Mouse (Mus musculus) C2C12 (cell line): Measurements from ENCODE around the gene Bco1. TPM values are rescaled to one million over a fixed set of nuclear protein-coding genes. Genes with fewer than 3 reads are reported as not detected.
A peak's percentile ranks its signal among the peaks of the same experiment; 100 is the strongest.

Source experiments
- H3K27me3 ChIP-seq: one replicate; pipeline ENCODE4 v1.6.1; 2011; ENCODE audit not compliant: control insufficient read depth, insufficient read depth, insufficient read length
- H3K36me3 ChIP-seq: one replicate; pipeline ENCODE4 v1.6.1; 2011; ENCODE audit not compliant: control insufficient read depth, insufficient read depth
- H3K4me3 ChIP-seq: one replicate; pipeline ENCODE4 v1.5.1; 2011; ENCODE audit warnings: mild to moderate bottlenecking, control low read depth; ENCODE audit not compliant: poor library complexity, insufficient read depth, severe bottlenecking
- H3K79me2 ChIP-seq: one replicate; pipeline ENCODE4 v1.6.1; 2011; ENCODE audit not compliant: control insufficient read depth, insufficient read depth
- H3K79me3 ChIP-seq: one replicate; pipeline ENCODE4 v1.6.1; 2011; ENCODE audit warnings: low read depth, control low read depth
- H3ac ChIP-seq: one replicate; pipeline ENCODE3; 2011; ENCODE audit warnings: low read depth; ENCODE audit not compliant: control insufficient read depth, insufficient read length
- CEBPB ChIP-seq: IDR thresholded peaks from one replicate; pipeline ENCODE4 v1.6.1; 2011; ENCODE audit warnings: low read depth, mild to moderate bottlenecking, control low read depth, moderate library complexity
- CTCF ChIP-seq: IDR thresholded peaks from one replicate; pipeline ENCODE4 v1.5.1; 2011; ENCODE audit not compliant: control insufficient read depth, insufficient read depth, insufficient read length
- FOSL1 ChIP-seq: IDR thresholded peaks from one replicate; pipeline ENCODE4 v1.8.0; 2011; ENCODE audit warnings: mild to moderate bottlenecking, low read length; ENCODE audit not compliant: poor library complexity, insufficient read depth, severe bottlenecking
- MAX ChIP-seq: IDR thresholded peaks from one replicate; pipeline ENCODE4 v1.6.1; 2011; ENCODE audit warnings: mild to moderate bottlenecking, control low read depth
- MYOD1 ChIP-seq: IDR thresholded peaks from one replicate; pipeline ENCODE4 v1.6.1; 2011; ENCODE audit warnings: low read depth; ENCODE audit not compliant: control insufficient read depth, insufficient read length
- MYOG ChIP-seq: IDR thresholded peaks from one replicate; pipeline ENCODE4 v1.6.1; 2011; ENCODE audit not compliant: control insufficient read depth, insufficient read length; ENCODE audit errors: extremely low read depth
- USF1 ChIP-seq: IDR thresholded peaks from one replicate; pipeline ENCODE4 v1.6.1; 2011; ENCODE audit warnings: low read depth, mild to moderate bottlenecking, control low read depth, moderate library complexity
- polyA plus RNA-seq: library from polyadenylated mRNA; unstranded; fragments of >200 nt; fragmentation: generic; extraction: Trizol; gene quantifications from one replicate; pipeline ENCODE4 v1.2.1, GENCODE M21; 2012; ENCODE audit warnings: missing spikeins

The Bco1 gene
- polyA plus RNA-seq, 1 experiment, result not detected

DNA sequence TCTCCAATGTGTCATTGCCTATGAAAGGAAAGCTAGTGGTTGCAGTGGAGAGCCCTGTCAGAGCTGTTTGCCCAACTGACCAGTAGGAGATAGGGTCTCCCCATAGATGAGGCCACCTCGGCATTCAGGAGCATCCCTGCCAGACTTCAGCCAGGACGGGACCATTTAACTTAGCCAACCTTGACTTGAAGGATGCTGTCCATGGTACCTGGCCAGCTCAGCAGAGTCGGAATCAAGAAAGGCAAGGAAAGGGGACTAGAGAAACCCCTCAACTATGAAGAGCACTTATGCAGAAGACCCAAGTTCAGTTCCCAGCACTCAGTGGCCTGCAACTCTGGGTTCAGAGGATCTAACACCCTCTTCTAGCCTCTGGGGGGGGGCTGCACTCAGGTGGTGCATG, 78.0 kb downstream of the Bco1 start:
- H3K79me3 ChIP-seq, result peaks cover 3% of the 10 kb centered on the region
- no peaks in the 10 kb centered on the region for H3K79me2 ChIP-seq
- no peak for TF ChIP-seq MAX
- no peak for TF ChIP-seq MYOD1
- no peak for TF ChIP-seq CTCF
- TF ChIP-seq FOSL1, result no peak
- no peak for TF ChIP-seq CEBPB
- no peak for TF ChIP-seq USF1
- no peak for TF ChIP-seq MYOG
- H3K4me3 ChIP-seq, result no peak overlapping the region
- no peaks in the 10 kb centered on the region for H3K36me3 ChIP-seq
- H3ac ChIP-seq, result no peak overlapping the region
- no peaks in the 10 kb centered on the region for H3K27me3 ChIP-seq

DNA sequence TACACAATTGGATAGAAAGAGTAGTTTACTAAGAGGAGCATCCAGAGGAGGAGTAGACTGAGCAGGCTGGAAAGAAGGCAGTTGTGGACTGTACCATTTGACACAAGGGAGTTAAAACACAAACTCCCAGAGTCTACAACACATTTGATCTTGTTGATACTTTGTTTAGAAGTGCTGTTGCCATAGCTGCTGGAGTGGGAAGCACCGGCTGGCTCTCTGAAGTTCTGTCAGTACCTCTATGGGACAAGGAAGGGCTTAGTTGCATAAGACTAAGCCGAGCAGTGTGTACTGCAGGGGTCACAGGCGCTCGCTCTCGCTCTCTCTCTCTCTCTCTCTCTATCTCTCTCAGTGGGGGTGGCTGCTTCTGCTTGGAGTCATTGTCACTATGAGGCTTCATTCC, 78.9 kb downstream of the Bco1 start:
- no peak overlapping the region for H3ac ChIP-seq
- H3K36me3 ChIP-seq, result no peaks in the 10 kb centered on the region
- H3K79me3 ChIP-seq, result peaks cover 3% of the 10 kb centered on the region
- no peak for TF ChIP-seq FOSL1
- no peak for TF ChIP-seq CEBPB
- no peak for TF ChIP-seq MYOD1
- no peak for TF ChIP-seq CTCF
- no peak for TF ChIP-seq USF1
- no peak for TF ChIP-seq MYOG
- no peak for TF ChIP-seq MAX
- peaks cover 2% of the 10 kb centered on the region for H3K79me2 ChIP-seq
- no peak overlapping the region for H3K4me3 ChIP-seq
- no peaks in the 10 kb centered on the region for H3K27me3 ChIP-seq

DNA sequence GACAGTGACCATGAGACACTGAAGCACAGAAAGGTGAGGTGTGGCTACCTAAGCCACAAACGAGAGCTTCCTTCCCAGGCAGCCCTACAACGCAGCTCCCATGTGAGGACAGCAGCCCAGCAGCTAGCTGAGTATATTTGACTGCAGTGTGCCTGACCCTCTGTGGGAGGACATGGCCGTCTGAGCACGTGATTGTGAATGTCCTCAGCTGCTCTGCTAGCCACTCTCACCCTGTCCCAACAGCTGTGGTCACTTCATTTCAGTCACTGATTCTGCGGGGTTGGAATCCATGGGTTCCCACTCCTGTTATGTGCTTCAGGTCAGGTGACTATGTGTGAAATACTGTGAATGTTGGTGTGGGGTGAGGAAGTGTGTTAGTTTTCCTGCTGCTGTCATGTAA, 80.7 kb downstream of the Bco1 start:
- no peak for TF ChIP-seq MYOG
- no peak for TF ChIP-seq USF1
- no peak for TF ChIP-seq FOSL1
- no peak overlapping the region for H3K4me3 ChIP-seq

DNA sequence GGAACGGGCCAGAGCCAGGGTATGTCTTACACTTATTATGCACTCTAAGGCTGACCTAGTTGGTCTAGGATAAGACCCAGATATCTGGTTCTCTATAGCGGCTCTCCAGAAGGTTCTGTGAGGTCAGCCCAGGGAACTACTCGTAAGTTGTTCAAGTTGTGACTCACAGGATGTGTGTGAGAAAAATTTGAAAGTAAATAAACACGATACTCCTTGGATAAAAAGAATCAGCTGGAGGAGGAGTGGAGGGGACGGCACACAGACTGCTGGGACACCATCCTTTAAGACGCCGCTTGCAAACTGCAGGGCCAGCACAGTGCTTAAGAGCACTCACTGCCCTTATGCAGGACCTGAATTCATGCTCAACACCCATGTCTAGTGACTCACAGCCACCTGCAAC, 81.6 kb downstream of the Bco1 start:
- Histone ChIP-seq H3K4me3 (no peak overlapping the region), H3K79me3 (peaks cover 3% of the 10 kb centered on the region), H3ac (no peak overlapping the region), H3K36me3 (no peaks in the 10 kb centered on the region), H3K27me3 (no peaks in the 10 kb centered on the region), H3K79me2 (peaks cover 5% of the 10 kb centered on the region)
- no peak for TF ChIP-seq MAX

More for the DNA sequence above, 80.7 kb downstream of the Bco1 start:
- Histone ChIP-seq H3K27me3 (no peaks in the 10 kb centered on the region), H3ac (no peak overlapping the region), H3K79me3 (peaks cover 3% of the 10 kb centered on the region), H3K36me3 (no peaks in the 10 kb centered on the region), H3K79me2 (peaks cover 5% of the 10 kb centered on the region)

DNA sequence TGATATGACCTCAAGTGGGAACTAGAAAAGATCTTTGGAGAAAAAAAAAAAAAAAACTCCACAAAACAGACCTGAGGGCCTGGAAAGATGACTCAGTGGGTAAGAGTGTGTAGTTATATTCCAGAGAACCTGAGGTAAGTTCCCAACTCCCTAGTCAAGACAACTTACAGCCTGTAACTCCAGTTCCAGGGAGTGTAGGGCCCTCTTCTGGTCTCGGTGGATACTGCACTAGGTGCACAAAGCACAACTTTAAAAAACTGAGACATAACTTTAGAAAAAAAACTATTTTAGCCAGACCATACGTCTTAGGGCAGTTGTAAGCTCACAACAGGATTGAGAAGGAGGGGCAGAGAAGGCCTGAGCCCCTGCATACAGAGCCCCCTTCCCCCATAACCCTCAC, 82.4 kb downstream of the Bco1 start:
- no peak overlapping the region for H3K4me3 ChIP-seq

DNA sequence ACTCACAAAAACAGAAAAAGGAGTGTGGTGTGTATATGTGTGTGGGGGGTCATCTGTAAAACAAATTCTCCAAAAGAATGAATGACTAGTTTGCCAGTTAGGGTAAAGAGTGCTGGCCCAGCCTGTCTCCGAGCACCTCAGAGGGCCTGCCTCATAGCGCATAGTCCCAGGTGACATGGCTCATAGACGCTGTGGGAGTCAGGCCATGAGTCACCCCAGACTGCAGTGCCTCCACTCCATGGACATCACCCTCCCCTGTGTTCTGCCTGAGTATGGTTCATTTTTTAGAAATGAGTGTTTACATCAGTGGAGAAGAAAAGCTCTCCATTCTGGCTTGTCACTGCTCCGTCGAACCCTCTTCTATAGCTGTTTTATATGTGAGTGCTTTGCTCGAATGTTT, 83.0 kb downstream of the Bco1 start:
- no peak overlapping the region for H3K4me3 ChIP-seq
- H3K27me3 ChIP-seq, result no peaks in the 10 kb centered on the region
- H3ac ChIP-seq, result no peak overlapping the region
- peaks cover 3% of the 10 kb centered on the region for H3K79me3 ChIP-seq
- H3K36me3 ChIP-seq, result no peaks in the 10 kb centered on the region
- peaks cover 5% of the 10 kb centered on the region for H3K79me2 ChIP-seq
- no peak for TF ChIP-seq CEBPB
- no peak for TF ChIP-seq USF1
- TF ChIP-seq MYOD1, result no peak
- TF ChIP-seq MAX, result no peak
- no peak for TF ChIP-seq MYOG
- TF ChIP-seq FOSL1, result no peak
- no peak for TF ChIP-seq CTCF

More for the DNA sequence above, 82.4 kb downstream of the Bco1 start:
- peaks cover 5% of the 10 kb centered on the region for H3K79me2 ChIP-seq
- TF ChIP-seq MYOD1 (no peak), MYOG (no peak), CTCF (no peak), CEBPB (no peak), MAX (no peak), USF1 (no peak), FOSL1 (no peak)
- peaks cover 3% of the 10 kb centered on the region for H3K79me3 ChIP-seq
- H3K36me3 ChIP-seq, result no peaks in the 10 kb centered on the region
- H3ac ChIP-seq, result peak overlapping the region; percentile 1
- H3K27me3 ChIP-seq, result no peaks in the 10 kb centered on the region
